Mouse (Mus musculus) stomach, embryonic 16.5 days (tissue): Measurements from ENCODE around the gene H2-Q6. TPM values are rescaled to one million over a fixed set of nuclear protein-coding genes. Genes with fewer than 3 reads are reported as not detected.

Experiments
- polyA plus RNA-seq: library from polyadenylated mRNA; unstranded; fragments of >200 nt; fragmentation: Nextera tagmentation; extraction: Ambion mirVana; gene quantifications from 2 replicates; pipeline ENCODE4 v1.2.1, GENCODE M21; 2015

Gene H2-Q6
- polyA plus RNA-seq, 1 experiment from 2014 or later: 1.1 TPM

Other genes starting within 250 kb of the H2-Q6 start
- 19.9 and 20.2 TPM in 2 replicates for gene Aif1, start 248.8 kb upstream of the H2-Q6 start, polyA plus RNA-seq
- 28.1 and 29.9 TPM in 2 replicates for gene Lst1, start 236.4 kb upstream of the H2-Q6 start, polyA plus RNA-seq
- gene Ltb, start 230.4 kb upstream of the H2-Q6 start, polyA plus RNA-seq: 2.0 TPM in 2 replicates
- gene Tnf, start 222.8 kb upstream of the H2-Q6 start, polyA plus RNA-seq: 0.32 TPM in 1 of 2 replicates, not detected in the other
- gene Lta, start 219.5 kb upstream of the H2-Q6 start, polyA plus RNA-seq: 0.44 and 0.46 TPM in 2 replicates
- 0.27 TPM in 1 of 2 replicates, not detected in the other for gene Gm16181, start 204.0 kb upstream of the H2-Q6 start, polyA plus RNA-seq
- gene Atp6v1g2, start 191.2 kb upstream of the H2-Q6 start, polyA plus RNA-seq: 6.0 and 6.8 TPM in 2 replicates
- gene Nfkbil1, start 189.1 kb upstream of the H2-Q6 start, polyA plus RNA-seq: 6.4 and 8.8 TPM in 2 replicates
- 340 and 353 TPM in 2 replicates for gene Ddx39b, start 183.1 kb upstream of the H2-Q6 start, polyA plus RNA-seq
- 169 and 219 TPM in 2 replicates for gene H2-D1, start 162.1 kb upstream of the H2-Q6 start, polyA plus RNA-seq
- 0.74 and 0.75 TPM in 2 replicates for gene H2-Q1, start 104.4 kb upstream of the H2-Q6 start, polyA plus RNA-seq
- gene H2-Q2, start 82.6 kb upstream of the H2-Q6 start, polyA plus RNA-seq: 15.0 and 16.3 TPM in 2 replicates
- gene H2-Q4, start 45.2 kb upstream of the H2-Q6 start, polyA plus RNA-seq: 2.2 and 2.6 TPM in 2 replicates
- gene H2-Q7, start 14.3 kb downstream of the H2-Q6 start, polyA plus RNA-seq: 3.6 and 4.2 TPM in 2 replicates
- gene H2-Q10, start 45.2 kb downstream of the H2-Q6 start, polyA plus RNA-seq: 17.9 and 22.4 TPM in 2 replicates
- gene Pou5f1, start 81.2 kb downstream of the H2-Q6 start, polyA plus RNA-seq: not detected in 2 replicates
- gene Tcf19, start 92.0 kb downstream of the H2-Q6 start, polyA plus RNA-seq: 79.6 and 83.1 TPM in 2 replicates
- gene Cchcr1, start 92.2 kb downstream of the H2-Q6 start, polyA plus RNA-seq: 17.5 and 19.4 TPM in 2 replicates
- gene Psors1c2, start 108.4 kb downstream of the H2-Q6 start, polyA plus RNA-seq: 1.3 and 2.0 TPM in 2 replicates
- gene Cdsn, start 127.3 kb downstream of the H2-Q6 start, polyA plus RNA-seq: 7.7 and 24.9 TPM in 2 replicates
- 115 and 211 TPM in 2 replicates for gene 2300002M23Rik, start 142.6 kb downstream of the H2-Q6 start, polyA plus RNA-seq
- 10.2 and 14.0 TPM in 2 replicates for gene Sfta2, start 176.7 kb downstream of the H2-Q6 start, polyA plus RNA-seq
- gene Gm9573, start 201.8 kb downstream of the H2-Q6 start, polyA plus RNA-seq: 2.9 and 4.5 TPM in 2 replicates
- 71.0 and 145 TPM in 2 replicates for gene Mucl3, start 218.8 kb downstream of the H2-Q6 start, polyA plus RNA-seq
- 17.2 and 17.4 TPM in 2 replicates for gene Vars2, start 242.7 kb downstream of the H2-Q6 start, polyA plus RNA-seq
- 38.6 and 41.5 TPM in 2 replicates for gene Gtf2h4, start 248.9 kb downstream of the H2-Q6 start, polyA plus RNA-seq